Mouse (Mus musculus): ENCODE data around the gene Dnali1. TPM values are rescaled to one million over a fixed set of nuclear protein-coding genes. Genes with fewer than 3 reads are reported as not detected.

Gene Dnali1
- total and polyA plus RNA-seq, 3 experiments, result 1.1 to 2.3 (median 2.1) TPM

DNA sequence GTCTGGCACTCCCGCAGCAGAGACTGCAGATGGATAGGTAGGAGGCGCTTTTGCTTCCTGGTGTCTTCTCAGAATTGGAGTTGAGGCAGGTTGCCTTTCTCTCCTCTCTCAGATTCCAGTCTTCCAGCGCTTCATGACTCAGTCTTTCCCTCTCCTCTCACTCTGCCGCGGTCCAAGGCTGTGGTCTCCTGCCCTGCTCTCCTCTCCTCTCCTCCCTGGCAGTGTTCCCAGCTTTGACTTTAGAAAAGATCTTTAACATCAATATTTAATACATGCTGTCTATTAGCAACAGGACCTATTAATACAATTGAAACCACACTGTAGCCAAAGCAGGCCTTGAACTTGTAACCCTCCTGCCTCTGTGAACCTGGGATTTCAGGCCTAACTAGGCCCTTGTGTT is 30.6 kb upstream of the Dnali1 start:
- Histone ChIP-seq H3K4me2 (ENCODE audit: insufficient read depth, low read depth, poor library complexity, severe bottlenecking) (no peak overlapping the region), H3K27me3 (replicated peaks) (no peaks in the 10 kb centered on the region), H3K79me2 (replicated peaks; ENCODE audit: control insufficient read depth, extremely low read depth, insufficient read depth, poor library complexity, severe bottlenecking) (no peaks in the 10 kb centered on the region; the same call in 1 of the 2 replicates), H3K36me3 (replicated peaks in 1 of 2; ENCODE audit: control insufficient read depth in 1 of 2, insufficient read depth in 1 of 2, low read length in 1 of 2) (peaks cover 20 to 64% of the 10 kb centered on the region in 2 experiments), H3K27ac (ENCODE audit: insufficient read depth, low read depth) (no peak overlapping the region), H3K4me3 (replicated peaks in 1 of 3; ENCODE audit: low read depth in 2 of 3, low read length in 2 of 3, poor library complexity in 1 of 3) (no peak overlapping the region), H3K9ac (ENCODE audit: insufficient read depth, low read depth) (no peak overlapping the region), H3K4me1 (ENCODE audit: control insufficient read depth in 1 of 2, insufficient read depth in 2 of 2) (peaks cover 0 to 3% of the 10 kb centered on the region in 2 experiments; a peak in 1 of 4 replicates), H3K9me3 (replicated peaks; ENCODE audit: low read length) (peaks cover 3% of the 10 kb centered on the region)
- in situ Hi-C loops (cut with MboI; ENCODE audit: low pct_ligation_motif_present, low pct_unique_long_range_greater_than_20kb, low sequenced_read_pairs) (no loop called here), dilution Hi-C loops (cut with MboI; ENCODE audit: extremely low pct_ligation_motif_present, extremely low pct_unique_long_range_greater_than_20kb, low sequenced_read_pairs) (no loop called here)
- TF ChIP-seq SMC3 (IDR thresholded peaks at IDR 0.05; ENCODE audit: low read depth, low read length) (no peak), KAT2A (IDR thresholded peaks at IDR 0.05; ENCODE audit: insufficient replicate concordance, low read length) (no peak), NELFE (IDR thresholded peaks at IDR 0.05; ENCODE audit: low read depth, low read length) (no peak), JUN (IDR thresholded peaks at IDR 0.05; ENCODE audit: insufficient read depth, low read depth, low read length) (no peak), POLR2A (IDR thresholded peaks at IDR 0.05; ENCODE audit: low read depth, low read length) (no peak), E2F4 (IDR thresholded peaks at IDR 0.05; ENCODE audit: insufficient replicate concordance, low read depth, low read length) (no peak), MEF2A (IDR thresholded peaks at IDR 0.05; ENCODE audit: borderline replicate concordance, low read depth, low read length) (no peak), ELF1 (IDR thresholded peaks at IDR 0.05; ENCODE audit: low read depth, low read length) (no peak), ZNF384 (IDR thresholded peaks at IDR 0.05; ENCODE audit: low read depth, low read length) (no peak)
- DNase-seq (ENCODE audit: extremely low read depth), result no peak

DNA sequence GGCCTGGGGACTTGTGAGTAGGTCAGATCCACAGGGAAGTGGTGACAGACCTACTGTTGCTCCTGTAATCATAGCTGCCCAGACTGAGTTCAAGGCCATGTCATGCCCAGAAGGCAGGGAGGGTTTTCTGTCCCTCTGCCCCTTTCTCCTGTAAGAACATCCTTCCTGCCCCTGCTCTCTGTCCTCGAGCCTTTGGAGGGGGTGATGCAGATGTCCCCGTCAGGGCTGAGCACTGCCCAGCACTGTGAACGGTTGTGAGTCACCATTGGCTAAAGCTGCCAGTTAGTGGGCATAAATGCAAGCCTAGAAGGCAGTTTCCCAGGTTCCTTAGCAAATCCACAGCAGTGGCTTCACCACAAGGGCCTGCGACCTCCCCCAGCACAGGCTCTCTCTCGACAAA is 27.5 kb upstream of the Dnali1 start:
- in situ Hi-C loops (cut with MboI; ENCODE audit: low pct_ligation_motif_present, low pct_unique_long_range_greater_than_20kb, low sequenced_read_pairs), result no loop called here

More for the DNA sequence above, 27.5 kb upstream of the Dnali1 start:
- Histone ChIP-seq H3K4me1 (ENCODE audit: control insufficient read depth in 1 of 2, insufficient read depth in 2 of 2) (no peaks in the 10 kb centered on the region), H3K9ac (ENCODE audit: insufficient read depth, low read depth) (no peak overlapping the region), H3K27ac (ENCODE audit: insufficient read depth, low read depth) (no peak overlapping the region), H3K4me3 (replicated peaks in 1 of 3; ENCODE audit: low read depth in 2 of 3, low read length in 2 of 3, poor library complexity in 1 of 3) (no peak overlapping the region), H3K79me2 (replicated peaks; ENCODE audit: control insufficient read depth, extremely low read depth, insufficient read depth, poor library complexity, severe bottlenecking) (no peaks in the 10 kb centered on the region; the same call in 1 of the 2 replicates), H3K27me3 (replicated peaks) (no peaks in the 10 kb centered on the region), H3K9me3 (replicated peaks; ENCODE audit: low read length) (peaks cover 3% of the 10 kb centered on the region), H3K4me2 (ENCODE audit: insufficient read depth, low read depth, poor library complexity, severe bottlenecking) (no peak overlapping the region), H3K36me3 (replicated peaks in 1 of 2; ENCODE audit: control insufficient read depth in 1 of 2, insufficient read depth in 1 of 2, low read length in 1 of 2) (peaks cover 33 to 79% of the 10 kb centered on the region in 2 experiments)
- TF ChIP-seq MAX (IDR thresholded peaks at IDR 0.05; ENCODE audit: low read length) (no peak), CHD1 (IDR thresholded peaks at IDR 0.05; ENCODE audit: low read depth, low read length) (no peak), EP300 (IDR thresholded peaks at IDR 0.05; ENCODE audit: low read length) (no peak), ELF1 (IDR thresholded peaks at IDR 0.05; ENCODE audit: low read depth, low read length) (no peak), TCF12 (IDR thresholded peaks at IDR 0.05; ENCODE audit: low read depth, low read length) (no peak), ZMIZ1 (IDR thresholded peaks at IDR 0.05; ENCODE audit: low read depth, low read length) (no peak), RAD21 (IDR thresholded peaks at IDR 0.05; ENCODE audit: low read depth, low read length) (no peak), JUND (conservative IDR thresholded peaks at IDR 0.05; ENCODE audit: low read depth, low read length) (no peak), CHD2 (IDR thresholded peaks at IDR 0.05; ENCODE audit: low read length) (no peak), HCFC1 (IDR thresholded peaks at IDR 0.05; ENCODE audit: low read depth, low read length) (no peak), POLR2AphosphoS2 (IDR thresholded peaks at IDR 0.05; ENCODE audit: low read depth, low read length) (no peak), JUN (IDR thresholded peaks at IDR 0.05; ENCODE audit: insufficient read depth, low read depth, low read length) (no peak), MAZ (IDR thresholded peaks at IDR 0.05; ENCODE audit: low read depth, low read length) (no peak), MXI1 (IDR thresholded peaks at IDR 0.05; ENCODE audit: low read depth, low read length) (no peak), SMC3 (IDR thresholded peaks at IDR 0.05; ENCODE audit: low read depth, low read length) (no peak), USF1 (IDR thresholded peaks at IDR 0.05; ENCODE audit: low read depth, low read length) (no peak), NELFE (IDR thresholded peaks at IDR 0.05; ENCODE audit: low read depth, low read length) (no peak)
- no peak for DNase-seq (ENCODE audit: extremely low read depth)
- dilution Hi-C loops (cut with MboI; ENCODE audit: extremely low pct_ligation_motif_present, extremely low pct_unique_long_range_greater_than_20kb, low sequenced_read_pairs), result no loop called here

Measured in CH12.LX (cell line).